Mouse (Mus musculus) ovary, postnatal 14 days (tissue): ENCODE measurements around the gene Sv2c.
"Not testable (repeated sequence)": the region's sequence is repeated elsewhere in the genome, so short reads cannot be mapped to it uniquely, and the experiment has no call there.

Experiments
- DNase-seq: peaks from one replicate; pipeline ENCODE4 v3.0.0; 2022; ENCODE audit warnings: low spot score

The Sv2c gene

GRCm38 (mm10) chr13:95968031-95968430 lies 164.3 kb downstream of the Sv2c start:
- not testable (repeated sequence) for DNase-seq

GRCm38 (mm10) chr13:95966791-95967190 lies 165.6 kb downstream of the Sv2c start:
- DNase-seq, result no peak

GRCm38 (mm10) chr13:95965596-95965995 lies 166.8 kb downstream of the Sv2c start:
- DNase-seq, result no peak

- DNase-seq, result no peak
Measured at GRCm38 (mm10) chr13:95965162-95965561, 167.2 kb downstream of the Sv2c start.

GRCm38 (mm10) chr13:95964226-95964625 lies 168.2 kb downstream of the Sv2c start:
- DNase-seq, result no peak

GRCm38 (mm10) chr13:95963671-95964070 lies 168.7 kb downstream of the Sv2c start:
- DNase-seq, result no peak

GRCm38 (mm10) chr13:95961905-95962304 lies 170.5 kb downstream of the Sv2c start:
- no peak for DNase-seq

GRCm38 (mm10) chr13:95961191-95961791 lies 171.1 kb downstream of the Sv2c start:
- no peak for DNase-seq

- DNase-seq, result no peak
Measured at GRCm38 (mm10) chr13:95960477-95961185, 171.7 kb downstream of the Sv2c start.

- no peak for DNase-seq
Measured at GRCm38 (mm10) chr13:95959651-95960476, 172.5 kb downstream of the Sv2c start.

- no peak for DNase-seq
Measured at GRCm38 (mm10) chr13:95957134-95957533, 175.2 kb downstream of the Sv2c start.

GRCm38 (mm10) chr13:95956327-95956781 lies 176.0 kb downstream of the Sv2c start:
- no peak for DNase-seq

- no peak for DNase-seq
Measured at GRCm38 (mm10) chr13:95955204-95955603, 177.2 kb downstream of the Sv2c start.

- no peak for DNase-seq
Measured at GRCm38 (mm10) chr13:95953636-95954035, 178.7 kb downstream of the Sv2c start.

GRCm38 (mm10) chr13:95952263-95952662 lies 180.1 kb downstream of the Sv2c start:
- no peak for DNase-seq

- DNase-seq, result no peak
Measured at GRCm38 (mm10) chr13:95951098-95951894, 181.1 kb downstream of the Sv2c start.

- DNase-seq, result no peak
Measured at GRCm38 (mm10) chr13:95950434-95951091, 181.8 kb downstream of the Sv2c start.

- DNase-seq, result no peak
Measured at GRCm38 (mm10) chr13:95949356-95949755, 183.0 kb downstream of the Sv2c start.

- DNase-seq, result no peak
Measured at GRCm38 (mm10) chr13:95948821-95949220, 183.6 kb downstream of the Sv2c start.

GRCm38 (mm10) chr13:95948394-95948793 lies 184.0 kb downstream of the Sv2c start:
- no peak for DNase-seq

- DNase-seq, result no peak
Measured at GRCm38 (mm10) chr13:95945937-95946507, 186.4 kb downstream of the Sv2c start.
